In genomic region chr1:81724859-81725258, GRCm38 (mm10) we compare ENCODE assay signal across 25 mouse cellular contexts.
DNase-seq lines count a peak whose midpoint lies in the region; ATAC-seq lines count a peak whose summit lies in the region.
"Had no signal": no experiment of that assay in that cellular context is flagged by ENCODE, and none has a peak within 500 bp of the region (broad histone marks: within the 10 kb centered on the region; RNA-seq: fewer than 3 reads in every experiment).

No protein-coding gene starts in this region.

- peak; percentile 79; the same call in 1 of the 2 replicates for ATAC-seq in heart, embryonic 12.5 days (ENCODE audit: insufficient number of reproducible peaks, low FRiP score)
- peak; percentile 91 for ATAC-seq in heart, embryonic 15.5 days (replicated peaks; ENCODE audit: insufficient number of reproducible peaks, insufficient read depth, low FRiP score, low read depth)
- no peak for ATAC-seq in frontal cortex, adult (ENCODE audit: low TSS enrichment)
- ATAC-seq: forebrain, embryonic 14.5 days; forebrain, postnatal 0 days; intestine, postnatal 0 days had no signal

- 11% methylated on average over 2 of the region's 2 CpGs for WGBS in heart, embryonic 12.5 days
- WGBS in heart, embryonic 15.5 days: 29% methylated on average over 2 of the region's 2 CpGs

- no peaks in the 10 kb centered on the region for H3K4me1 ChIP-seq in heart, embryonic 12.5 days (replicated peaks)
- H3K4me1 ChIP-seq in heart, embryonic 15.5 days (replicated peaks): peaks cover 11% of the 10 kb centered on the region
- H3K4me1 ChIP-seq: embryonic facial prominence, embryonic 12.5 days; embryonic facial prominence, embryonic 15.5 days; hindbrain, embryonic 12.5 days; hindbrain, embryonic 15.5 days had no signal

- H3K36me3 ChIP-seq in heart, embryonic 12.5 days: no peaks in the 10 kb centered on the region
- H3K36me3 ChIP-seq in heart, embryonic 15.5 days: no peaks in the 10 kb centered on the region
- H3K36me3 ChIP-seq: embryonic facial prominence, embryonic 12.5 days; embryonic facial prominence, embryonic 15.5 days; G1E; hindbrain, embryonic 12.5 days; hindbrain, embryonic 15.5 days had no signal

- no peaks in the 10 kb centered on the region for H3K9me3 ChIP-seq in heart, embryonic 12.5 days (replicated peaks)
- no peaks in the 10 kb centered on the region for H3K9me3 ChIP-seq in heart, embryonic 15.5 days (replicated peaks)
- H3K9me3 ChIP-seq: embryonic facial prominence, embryonic 12.5 days; embryonic facial prominence, embryonic 15.5 days; hindbrain, embryonic 12.5 days; hindbrain, embryonic 15.5 days had no signal

- intact Hi-C loops in heart, postnatal 36 days (cut with DNase I): no loop called here
- intact Hi-C loops in heart, postnatal 10 days (cut with DNase I): loop anchor here (2.0 to 10.0 kb wide), 2 partner anchors 28 to 210 kb away; no protein-coding TSS in a partner anchor

- DNase-seq in heart, postnatal 36 days: no peak
- DNase-seq in heart, adult 9 months (ENCODE audit: low spot score in 2 of 2): no peak
- peak; percentile 23 to 33 for DNase-seq in heart, postnatal 10 days
- no peak for DNase-seq in heart, adult 11 months
- DNase-seq: adrenal gland, adult 2 months; adrenal gland, postnatal 14 days; B cell, adult 2 months; cerebellum, adult 11 months; cerebellum, adult 2 months; cerebellum, adult 9-11 months; cerebellum, postnatal 25 days; forebrain, postnatal 0 days; gastrocnemius, postnatal 25 days; kidney, adult 2 months had no signal

- no peaks in the 10 kb centered on the region for H3K27me3 ChIP-seq in heart, embryonic 12.5 days (replicated peaks)
- H3K27me3 ChIP-seq in heart, embryonic 15.5 days: no peaks in the 10 kb centered on the region
- H3K27me3 ChIP-seq: CH12.LX; embryonic facial prominence, embryonic 12.5 days; embryonic facial prominence, embryonic 15.5 days; hindbrain, embryonic 12.5 days; hindbrain, embryonic 15.5 days had no signal

- H3K4me2 ChIP-seq in heart, embryonic 12.5 days: no peak overlapping the region
- no peak overlapping the region for H3K4me2 ChIP-seq in heart, embryonic 15.5 days
- H3K4me2 ChIP-seq: embryonic facial prominence, embryonic 12.5 days; embryonic facial prominence, embryonic 15.5 days; hindbrain, embryonic 12.5 days; hindbrain, embryonic 15.5 days had no signal

- no peak overlapping the region for H3K27ac ChIP-seq in heart, embryonic 12.5 days (ENCODE audit: poor library complexity, severe bottlenecking)
- H3K27ac ChIP-seq in heart, embryonic 15.5 days: no peak overlapping the region
- H3K27ac ChIP-seq: embryonic facial prominence, embryonic 12.5 days; embryonic facial prominence, embryonic 15.5 days; hindbrain, embryonic 12.5 days; hindbrain, embryonic 15.5 days had no signal

- H3K4me3 ChIP-seq in heart, embryonic 12.5 days: no peak overlapping the region
- no peak overlapping the region for H3K4me3 ChIP-seq in heart, embryonic 15.5 days
- H3K4me3 ChIP-seq: embryonic facial prominence, embryonic 12.5 days; embryonic facial prominence, embryonic 15.5 days; hindbrain, embryonic 12.5 days; hindbrain, embryonic 15.5 days had no signal

- H3K9ac ChIP-seq in heart, embryonic 12.5 days: no peak overlapping the region
- H3K9ac ChIP-seq in heart, embryonic 15.5 days: no peak overlapping the region
- H3K9ac ChIP-seq: embryonic facial prominence, embryonic 12.5 days; embryonic facial prominence, embryonic 15.5 days; forebrain, postnatal 0 days; hindbrain, embryonic 12.5 days; hindbrain, embryonic 15.5 days had no signal

Comparison
In these comparisons a context has a peak if more than half of its experiments do, and no peak if none do; other contexts are left out.
1. DNase-seq: peak in heart, postnatal 10 days (2 of 2); none in heart, postnatal 36 days (0 of 2), heart, adult 9 months (0 of 2) and heart, adult 11 months (single experiment).